Mouse (Mus musculus): ENCODE data around the gene Nkx6-2.

Nkx6-2 gene

GRCm38 (mm10) chr7:139566533-139566932 is 16.1 kb downstream of the Nkx6-2 start:
- DNase-seq = no peak

GRCm38 (mm10) chr7:139565998-139566397 is 16.6 kb downstream of the Nkx6-2 start:
- no peak for DNase-seq

- DNase-seq = no peak
These were observed 18.4 kb downstream of the Nkx6-2 start for GRCm38 (mm10) chr7:139564161-139564560.

GRCm38 (mm10) chr7:139563425-139563824 is 19.2 kb downstream of the Nkx6-2 start:
- DNase-seq = no peak

DNA sequence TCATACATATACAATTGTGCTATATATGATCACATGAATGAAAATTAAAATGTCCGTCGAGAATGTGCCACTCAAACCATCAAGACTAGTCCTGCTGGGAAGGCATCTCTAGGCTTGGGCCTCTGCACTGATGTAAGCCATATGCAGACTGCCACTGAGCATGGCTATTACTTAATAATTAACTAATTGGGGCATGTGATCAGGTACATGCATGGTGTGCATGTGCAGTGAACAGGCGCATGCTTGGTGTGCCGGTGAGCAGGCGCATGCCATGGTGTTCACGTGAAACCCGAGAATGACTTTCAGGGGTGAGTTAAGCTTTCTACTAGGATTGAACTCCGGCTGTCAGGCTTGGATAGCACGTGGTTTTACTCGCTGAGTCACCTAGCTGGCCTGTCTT is 22.9 kb downstream of the Nkx6-2 start:
- DNase-seq = no peak

DNA sequence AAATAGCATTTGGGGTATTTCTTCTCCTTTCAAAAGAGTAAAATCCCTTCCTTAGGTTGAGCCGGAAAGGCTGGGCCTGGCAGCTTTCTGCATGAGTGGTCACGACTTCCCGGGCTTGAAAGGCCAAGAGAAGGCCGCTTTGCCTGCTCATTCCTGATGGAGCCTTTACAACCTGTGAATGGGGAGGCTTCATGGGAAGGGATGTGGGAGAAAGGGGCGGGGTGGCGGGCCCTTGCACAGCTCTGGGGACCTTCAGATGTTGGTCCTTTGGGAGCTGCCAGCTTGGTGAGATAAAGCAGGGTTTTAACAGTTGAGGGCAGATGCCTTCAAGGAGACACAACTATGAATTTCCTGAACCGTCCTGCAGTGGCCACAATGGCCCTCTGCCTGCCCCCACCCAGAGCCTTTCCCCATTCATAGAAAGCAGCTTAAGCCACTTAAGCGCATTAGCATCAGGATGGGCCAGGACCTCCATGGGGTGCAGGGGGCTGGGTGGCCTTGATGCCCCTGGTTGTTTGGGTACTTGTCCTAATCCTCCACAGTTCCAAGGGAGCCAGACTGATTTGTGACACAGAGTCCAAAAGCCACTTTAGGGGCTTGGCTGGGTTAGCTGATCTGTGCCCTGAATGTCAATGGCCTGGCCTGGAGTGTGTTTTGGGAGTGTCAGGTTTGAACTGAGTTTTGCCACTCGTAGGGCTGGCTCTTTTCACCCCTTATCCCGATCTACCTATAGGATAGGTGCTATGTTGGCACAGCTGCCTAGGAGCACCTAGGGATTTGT is 25.7 kb downstream of the Nkx6-2 start:
- DNase-seq = no peak

DNA sequence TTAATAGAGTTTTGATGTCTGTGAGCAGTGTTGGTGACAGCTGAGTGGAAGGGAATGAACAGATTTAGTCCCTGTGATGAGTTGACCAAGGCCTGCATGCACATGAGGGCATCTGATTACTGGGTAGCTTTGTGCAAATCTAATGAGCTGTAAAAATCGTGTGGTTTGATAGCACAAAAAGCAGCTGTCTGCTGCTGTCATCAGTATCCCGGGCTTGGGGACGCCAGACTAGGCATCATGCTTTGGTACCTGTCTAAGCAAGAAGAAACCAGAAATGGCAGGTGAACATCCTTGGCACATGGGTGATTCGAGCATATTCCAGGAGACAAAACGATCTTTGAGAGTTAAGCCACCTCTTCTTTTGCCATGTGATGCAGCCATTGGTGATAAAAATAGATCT is 26.3 kb downstream of the Nkx6-2 start:
- DNase-seq = no peak

DNA sequence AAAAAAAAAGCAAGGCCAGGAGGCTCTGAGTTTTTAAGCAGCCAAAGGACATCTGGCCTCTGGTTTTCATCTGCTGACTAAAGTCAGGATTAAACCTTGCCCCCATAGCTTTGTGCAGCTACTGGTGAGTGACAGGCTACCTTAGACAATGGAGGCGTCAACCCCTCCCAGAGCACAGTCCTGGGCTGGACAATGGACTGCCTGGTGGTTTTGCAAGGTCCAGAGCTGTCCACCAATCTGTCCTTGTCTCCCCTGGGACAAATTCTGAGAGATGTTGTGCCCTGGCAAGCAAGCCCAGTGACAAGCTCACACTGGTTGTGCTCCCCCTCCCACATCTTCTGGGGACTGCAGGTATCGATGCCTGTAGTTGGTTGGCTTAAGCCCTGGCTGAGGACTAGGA is 31.1 kb downstream of the Nkx6-2 start:
- no peak for DNase-seq

DNA sequence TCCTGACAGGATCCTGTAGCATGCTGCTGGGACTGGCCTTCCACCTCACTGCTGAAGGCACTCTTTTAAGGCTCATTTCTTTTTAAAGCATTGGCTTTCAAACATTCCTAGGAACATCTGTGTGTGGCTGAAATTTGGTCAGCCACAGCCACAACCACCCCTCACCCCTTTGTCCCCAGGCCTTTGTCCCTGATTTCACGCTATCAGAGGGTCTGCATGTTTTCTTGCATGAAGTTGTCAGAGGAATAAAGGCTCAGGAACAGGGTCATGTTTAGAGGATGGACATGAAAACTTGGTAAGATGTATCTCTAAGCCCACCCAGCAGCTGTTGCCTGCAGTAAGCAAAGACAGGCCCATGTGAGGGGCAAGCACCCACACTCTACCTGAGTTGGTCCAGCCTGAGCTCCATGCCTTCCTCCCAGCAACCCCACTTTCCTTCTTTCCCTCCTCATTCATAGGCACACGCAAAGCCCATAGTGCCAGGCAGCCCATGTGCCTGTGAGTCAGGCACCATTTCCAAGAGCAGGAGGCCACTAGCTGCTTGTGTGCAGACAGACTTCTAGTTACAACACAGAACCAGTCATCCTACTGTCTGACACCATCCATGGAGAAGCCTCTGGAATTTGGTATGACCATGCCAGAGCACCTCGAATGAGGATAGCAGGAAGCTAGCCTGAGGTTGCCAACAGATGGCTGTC is 32.4 kb downstream of the Nkx6-2 start:
- no peak for DNase-seq

DNA sequence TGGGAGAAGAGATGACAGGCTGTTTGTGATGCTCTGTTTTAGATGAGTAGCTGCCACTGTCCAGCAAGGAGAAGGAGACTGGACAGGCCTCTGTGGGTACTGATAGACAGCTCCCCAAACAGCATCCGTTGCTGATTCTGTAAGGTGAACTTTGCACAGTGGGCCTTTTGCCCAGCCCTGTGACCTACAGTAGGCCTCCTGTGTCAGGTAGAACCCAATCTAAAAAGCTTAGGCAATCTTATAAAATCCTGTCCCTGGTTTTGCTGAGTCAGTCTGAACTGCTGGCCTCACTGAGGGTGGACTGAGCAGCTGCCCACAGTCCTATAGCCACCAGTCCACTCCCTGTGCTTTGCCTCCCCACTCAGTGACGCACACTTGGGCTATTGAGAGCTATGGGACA is 35.3 kb downstream of the Nkx6-2 start:
- no peak for DNase-seq

- DNase-seq = no peak
These were observed 37.6 kb downstream of the Nkx6-2 start for GRCm38 (mm10) chr7:139544706-139545625.

DNA sequence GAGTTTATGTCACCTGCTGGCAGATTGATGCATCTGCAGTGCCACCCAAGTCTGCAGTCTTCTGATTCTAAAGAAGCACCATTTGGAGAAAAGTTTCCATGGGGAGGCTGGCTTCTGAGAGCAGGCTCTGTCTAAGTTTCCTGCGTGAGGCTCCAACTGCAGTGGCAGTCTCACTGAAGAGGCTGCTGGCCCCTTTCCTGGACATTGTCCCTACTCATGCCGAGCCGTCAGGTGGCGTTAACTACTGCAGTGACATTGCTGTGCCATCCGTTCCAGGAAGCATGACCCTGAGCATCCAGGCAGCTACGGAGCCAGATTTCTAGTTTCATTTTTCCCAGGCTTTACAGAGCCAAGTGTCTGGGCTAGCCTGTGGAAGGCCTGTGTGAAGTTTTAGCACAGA is 41.2 kb downstream of the Nkx6-2 start:
- peak; percentile 72 for DNase-seq

GRCm38 (mm10) chr7:139540601-139541000 is 42.0 kb downstream of the Nkx6-2 start:
- DNase-seq = no peak

GRCm38 (mm10) chr7:139538541-139538940 is 44.1 kb downstream of the Nkx6-2 start:
- no peak for DNase-seq

DNA sequence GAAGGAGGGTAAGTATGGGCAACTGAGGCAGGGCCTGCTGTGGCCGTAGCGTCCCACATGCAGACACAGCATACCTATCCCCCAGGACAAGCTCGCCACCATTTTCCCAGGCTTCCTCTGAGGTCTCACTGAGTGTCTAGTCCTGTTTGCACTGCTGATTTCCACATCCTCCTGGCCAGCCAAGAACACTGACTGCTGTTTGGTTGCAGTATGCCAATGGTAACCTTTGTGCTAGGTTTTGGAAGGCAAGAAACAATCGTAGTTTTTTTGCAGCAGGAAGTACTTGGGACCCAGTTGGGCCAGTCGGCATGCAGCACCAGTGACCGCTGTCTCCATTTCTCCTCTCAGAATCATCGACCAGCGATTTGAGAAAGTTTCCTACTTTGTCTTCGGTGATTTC is 44.8 kb downstream of the Nkx6-2 start:
- no peak for DNase-seq

DNA sequence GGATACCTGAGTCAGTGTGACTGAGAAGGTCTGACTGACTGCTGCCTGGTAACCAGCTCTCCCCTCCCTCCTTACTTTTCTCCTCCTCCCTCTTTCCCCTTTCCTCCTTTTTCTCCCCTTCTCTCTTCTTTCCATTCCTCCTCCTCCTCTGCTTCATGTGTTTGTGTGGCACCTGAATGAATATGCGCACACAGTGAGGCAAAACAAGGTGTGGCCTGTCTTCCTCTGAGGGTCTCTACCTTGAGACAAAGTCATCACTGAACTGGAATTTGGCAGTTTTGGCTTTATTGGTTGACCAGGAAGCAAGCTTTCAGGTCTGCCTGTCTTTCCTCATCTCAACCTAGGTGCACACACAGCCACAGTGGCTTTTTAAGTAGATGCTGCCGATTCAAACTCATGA is 45.8 kb downstream of the Nkx6-2 start:
- DNase-seq = no peak

DNA sequence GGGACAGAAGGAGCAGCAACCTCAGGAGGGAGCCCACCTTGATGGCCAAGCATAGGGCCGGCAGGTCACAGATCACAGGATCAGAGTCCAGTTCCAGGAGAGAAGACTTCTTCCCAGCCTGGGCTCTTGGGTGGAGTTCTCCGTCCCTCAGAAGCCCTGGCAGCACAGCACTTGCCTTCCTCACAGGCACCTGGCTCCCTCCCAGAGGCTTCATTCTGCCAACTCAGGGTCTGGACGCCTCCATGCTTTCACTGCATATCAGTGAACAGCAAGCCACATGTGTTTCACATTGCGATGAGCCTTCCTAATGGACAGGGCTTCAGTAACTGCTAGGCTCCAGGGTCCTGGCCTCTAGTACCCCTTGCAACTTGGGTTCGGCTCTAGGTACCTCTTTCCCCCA is 46.3 kb downstream of the Nkx6-2 start:
- peak; percentile 49 for DNase-seq

GRCm38 (mm10) chr7:139531428-139531801 is 51.2 kb downstream of the Nkx6-2 start:
- no peak for DNase-seq

DNA sequence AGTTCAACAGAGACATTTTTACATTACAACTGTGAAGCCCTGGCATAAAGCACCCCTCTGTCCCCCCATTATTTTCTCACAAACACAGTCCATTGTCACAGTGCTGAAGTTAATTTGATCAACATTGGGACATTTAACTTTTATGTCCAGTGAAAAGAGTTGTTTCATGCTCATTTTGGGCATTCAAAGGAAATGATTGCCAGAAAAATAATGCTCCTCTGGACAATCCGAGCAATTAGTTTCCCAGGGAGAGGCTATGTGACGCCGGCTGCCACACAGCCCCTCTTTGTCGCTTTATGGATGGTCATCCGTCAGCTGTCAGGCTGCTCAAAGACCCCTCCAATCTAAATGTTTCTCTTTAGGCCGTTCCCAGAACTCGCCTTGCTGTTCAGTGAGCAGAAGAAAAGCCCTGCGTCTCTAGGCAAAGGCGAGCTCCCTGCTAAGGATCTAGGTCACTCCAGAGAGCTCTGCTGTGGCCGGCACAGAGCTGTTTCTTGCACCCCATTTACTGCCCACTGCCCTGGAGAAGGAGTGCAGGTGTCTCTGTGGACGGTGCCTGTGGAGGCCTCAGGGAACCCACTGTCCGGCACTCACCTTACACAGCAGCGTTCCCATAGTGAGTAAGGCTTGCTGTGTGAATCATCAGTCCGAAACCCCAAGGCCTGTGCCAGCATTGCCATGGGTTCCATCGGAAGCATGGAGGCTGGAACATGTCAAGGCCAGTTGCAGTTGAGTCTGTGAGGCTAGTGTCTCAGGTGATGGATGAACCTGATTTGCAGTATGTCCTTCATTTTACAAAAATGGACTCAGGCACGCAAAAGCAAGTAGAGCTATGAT is 51.8 kb downstream of the Nkx6-2 start:
- DNase-seq = no peak
